Mouse (Mus musculus): ENCODE measurements around the gene Rora. TPM values are rescaled to one million over a fixed set of nuclear protein-coding genes. Genes with fewer than 3 reads are reported as not detected.

Rora gene
- polyA plus RNA-seq, 2 experiments: 4.5 to 10.1 TPM

DNA sequence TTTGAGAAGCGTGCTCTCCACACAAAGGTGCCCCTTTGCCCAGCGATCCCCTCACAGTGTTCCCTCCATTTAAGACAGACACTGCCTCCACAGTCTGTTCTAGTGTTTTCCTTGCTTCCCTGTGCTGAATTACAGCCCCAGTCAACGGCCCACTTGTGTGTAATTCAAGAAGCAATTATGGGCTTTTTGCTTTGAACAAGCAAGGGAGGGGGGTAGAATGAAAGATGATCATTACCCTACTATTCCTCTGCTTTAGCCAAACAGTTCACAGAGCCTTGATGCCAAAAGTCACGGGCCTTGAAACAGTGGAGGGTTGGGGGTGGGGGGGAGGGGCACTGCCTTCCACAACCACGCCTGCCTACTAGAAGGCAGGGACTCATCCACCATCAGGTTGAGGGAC is 152.2 kb downstream of the Rora start:
- WGBS: 35% methylated on average over 5 of the region's 5 CpGs
- H3K27ac ChIP-seq (replicated peaks; ENCODE audit: low read depth, low read length): no peak overlapping the region
- H3K36me3 ChIP-seq (ENCODE audit: control insufficient read depth, insufficient read depth, low read length): no peaks in the 10 kb centered on the region
- no peaks in the 10 kb centered on the region for H3K9me3 ChIP-seq (ENCODE audit: control insufficient read depth, low read length)
- peaks cover 2% of the 10 kb centered on the region; the same call in 1 of the 2 replicates for H3K4me1 ChIP-seq (ENCODE audit: control insufficient read depth, insufficient read depth, low read length)
- ATAC-seq (ENCODE audit: low FRiP score, low read depth) (no peak), DNase-seq (ENCODE audit: low spot score) (no peak)
- no peak overlapping the region for H3K4me3 ChIP-seq (replicated peaks; ENCODE audit: low read length)
- no peak overlapping the region for H3K4me2 ChIP-seq (replicated peaks; ENCODE audit: low read depth, low read length, severe bottlenecking)
- no peaks in the 10 kb centered on the region for H3K27me3 ChIP-seq (ENCODE audit: control insufficient read depth, insufficient read depth, low read length)
- no peak for TF ChIP-seq POLR2A (IDR thresholded peaks at IDR 0.05; ENCODE audit: borderline replicate concordance, extremely low read depth, insufficient read depth, insufficient read length)
- no peak overlapping the region for H3K9ac ChIP-seq (ENCODE audit: low read depth, low read length, severe bottlenecking)

DNA sequence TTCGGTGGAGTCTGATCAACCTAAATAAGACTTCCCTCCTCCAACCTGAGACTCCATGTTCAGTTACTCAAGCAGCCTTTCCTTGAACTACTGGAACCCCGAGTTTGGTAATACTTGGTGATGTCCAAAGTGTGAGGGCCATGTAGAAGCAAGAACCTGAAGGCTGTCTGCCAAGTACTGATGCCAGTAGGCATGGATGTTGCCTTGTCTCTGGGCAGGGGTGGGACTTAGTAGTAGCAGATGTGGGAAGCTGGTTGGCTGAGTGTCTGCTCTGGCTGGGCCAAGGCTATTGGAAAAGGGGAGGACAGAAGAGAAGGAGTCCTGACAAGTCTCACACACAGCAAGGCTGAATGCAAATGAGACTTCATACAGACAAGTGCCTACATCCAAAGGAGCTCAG is 154.1 kb downstream of the Rora start:
- no peak for ATAC-seq (ENCODE audit: low FRiP score, low read depth)
- Histone ChIP-seq H3K9ac (ENCODE audit: low read depth, low read length, severe bottlenecking) (no peak overlapping the region), H3K36me3 (ENCODE audit: control insufficient read depth, insufficient read depth, low read length) (no peaks in the 10 kb centered on the region), H3K4me1 (ENCODE audit: control insufficient read depth, insufficient read depth, low read length) (peaks cover 4% of the 10 kb centered on the region; the same call in 1 of the 2 replicates), H3K27ac (replicated peaks; ENCODE audit: low read depth, low read length) (no peak overlapping the region), H3K27me3 (ENCODE audit: control insufficient read depth, insufficient read depth, low read length) (no peaks in the 10 kb centered on the region), H3K4me3 (replicated peaks; ENCODE audit: low read length) (no peak overlapping the region), H3K9me3 (ENCODE audit: control insufficient read depth, low read length) (no peaks in the 10 kb centered on the region), H3K4me2 (replicated peaks; ENCODE audit: low read depth, low read length, severe bottlenecking) (no peak overlapping the region)
- DNase-seq (ENCODE audit: low spot score): no peak
- WGBS: 94% methylated on average over 2 of the region's 2 CpGs
- TF ChIP-seq POLR2A (IDR thresholded peaks at IDR 0.05; ENCODE audit: borderline replicate concordance, extremely low read depth, insufficient read depth, insufficient read length): no peak

DNA sequence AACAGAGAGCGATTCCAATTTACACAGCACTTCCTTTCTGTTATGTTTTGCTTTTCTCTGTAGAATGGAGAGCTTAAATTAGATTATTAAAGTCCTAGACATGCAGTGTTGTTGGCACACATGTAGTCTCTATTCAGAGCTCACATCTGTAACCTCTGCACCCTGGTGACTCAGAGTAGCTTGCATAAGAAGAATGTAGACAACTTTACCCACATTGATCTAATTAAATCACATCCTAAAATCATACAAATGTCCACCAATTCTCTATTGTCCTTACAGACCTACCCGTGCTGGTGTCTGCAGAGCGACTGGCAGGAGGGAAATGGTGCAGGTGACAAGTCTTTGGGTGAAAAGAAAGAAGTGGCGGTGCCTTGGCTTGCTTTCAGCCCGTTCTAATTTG is 155.9 kb downstream of the Rora start:
- 70% methylated on average over 5 of the region's 5 CpGs for WGBS
- Histone ChIP-seq H3K36me3 (ENCODE audit: control insufficient read depth, insufficient read depth, low read length) (no peaks in the 10 kb centered on the region), H3K9ac (ENCODE audit: low read depth, low read length, severe bottlenecking) (no peak overlapping the region), H3K4me2 (replicated peaks; ENCODE audit: low read depth, low read length, severe bottlenecking) (no peak overlapping the region), H3K9me3 (ENCODE audit: control insufficient read depth, low read length) (no peaks in the 10 kb centered on the region), H3K27ac (replicated peaks; ENCODE audit: low read depth, low read length) (no peak overlapping the region), H3K27me3 (ENCODE audit: control insufficient read depth, insufficient read depth, low read length) (no peaks in the 10 kb centered on the region), H3K4me1 (ENCODE audit: control insufficient read depth, insufficient read depth, low read length) (peaks cover 12% of the 10 kb centered on the region), H3K4me3 (replicated peaks; ENCODE audit: low read length) (no peak overlapping the region)
- TF ChIP-seq POLR2A (IDR thresholded peaks at IDR 0.05; ENCODE audit: borderline replicate concordance, extremely low read depth, insufficient read depth, insufficient read length): no peak
- DNase-seq (ENCODE audit: low spot score) (no peak), ATAC-seq (ENCODE audit: low FRiP score, low read depth) (no peak)

DNA sequence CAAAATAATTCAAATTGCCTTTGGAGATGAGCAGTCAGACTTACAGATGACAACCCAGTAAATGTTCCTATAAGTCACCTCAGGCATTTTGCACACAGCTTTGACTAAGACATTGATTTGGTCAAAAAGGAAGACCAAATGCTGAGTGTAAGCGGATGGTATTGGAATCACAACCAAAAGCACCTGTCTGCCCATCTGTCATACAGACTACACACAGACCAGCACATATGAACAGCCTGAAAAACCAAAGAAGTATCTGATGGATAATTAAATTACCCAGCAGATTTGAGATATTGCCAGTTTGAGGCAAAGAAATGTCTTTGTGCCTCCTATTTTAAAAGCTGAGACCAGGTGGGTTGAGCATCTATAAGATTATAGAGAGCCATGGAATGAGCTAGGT is 161.1 kb downstream of the Rora start:
- H3K36me3 ChIP-seq (ENCODE audit: control insufficient read depth, insufficient read depth, low read length): no peaks in the 10 kb centered on the region
- DNase-seq (ENCODE audit: low spot score) (no peak), ATAC-seq (ENCODE audit: low FRiP score, low read depth) (no peak)
- no peaks in the 10 kb centered on the region for H3K9me3 ChIP-seq (ENCODE audit: control insufficient read depth, low read length)
- no peak overlapping the region for H3K4me3 ChIP-seq (replicated peaks; ENCODE audit: low read length)
- no peaks in the 10 kb centered on the region for H3K27me3 ChIP-seq (ENCODE audit: control insufficient read depth, insufficient read depth, low read length)
- no peak overlapping the region for H3K9ac ChIP-seq (ENCODE audit: low read depth, low read length, severe bottlenecking)
- H3K4me2 ChIP-seq (replicated peaks; ENCODE audit: low read depth, low read length, severe bottlenecking): no peak overlapping the region
- peaks cover 10% of the 10 kb centered on the region for H3K4me1 ChIP-seq (ENCODE audit: control insufficient read depth, insufficient read depth, low read length)
- no peak for TF ChIP-seq POLR2A (IDR thresholded peaks at IDR 0.05; ENCODE audit: borderline replicate concordance, extremely low read depth, insufficient read depth, insufficient read length)
- 97% methylated on average over 1 of the region's 1 CpGs for WGBS
- H3K27ac ChIP-seq (replicated peaks; ENCODE audit: low read depth, low read length): no peak overlapping the region

DNA sequence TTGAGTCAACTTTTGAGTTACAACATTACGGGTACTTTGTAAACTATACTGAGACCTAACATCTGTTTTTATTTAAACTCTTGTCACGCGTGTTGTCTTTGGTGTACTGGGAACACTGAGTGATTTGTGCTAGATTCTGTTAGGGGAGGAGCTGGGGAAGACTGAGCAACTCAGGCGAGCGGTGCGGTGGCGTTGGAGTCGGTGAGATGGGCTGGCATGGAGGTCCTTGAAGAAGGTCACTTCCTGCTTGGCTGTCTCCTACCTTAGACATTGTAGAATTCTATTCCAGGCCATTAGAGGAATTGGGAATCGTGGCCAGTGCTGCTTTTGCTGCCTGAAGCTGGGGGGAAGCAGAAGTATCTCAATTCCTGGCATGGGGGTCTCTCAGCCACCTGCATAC is 162.3 kb downstream of the Rora start:
- H3K27me3 ChIP-seq (ENCODE audit: control insufficient read depth, insufficient read depth, low read length): no peaks in the 10 kb centered on the region
- peaks cover 10% of the 10 kb centered on the region for H3K4me1 ChIP-seq (ENCODE audit: control insufficient read depth, insufficient read depth, low read length)
- TF ChIP-seq POLR2A (IDR thresholded peaks at IDR 0.05; ENCODE audit: borderline replicate concordance, extremely low read depth, insufficient read depth, insufficient read length): no peak
- no peak overlapping the region for H3K4me3 ChIP-seq (replicated peaks; ENCODE audit: low read length)
- H3K4me2 ChIP-seq (replicated peaks; ENCODE audit: low read depth, low read length, severe bottlenecking): no peak overlapping the region
- no peaks in the 10 kb centered on the region for H3K9me3 ChIP-seq (ENCODE audit: control insufficient read depth, low read length)
- no peaks in the 10 kb centered on the region for H3K36me3 ChIP-seq (ENCODE audit: control insufficient read depth, insufficient read depth, low read length)
- no peak overlapping the region for H3K9ac ChIP-seq (ENCODE audit: low read depth, low read length, severe bottlenecking)
- no peak for DNase-seq (ENCODE audit: low spot score)
- H3K27ac ChIP-seq (replicated peaks; ENCODE audit: low read depth, low read length): no peak overlapping the region
- WGBS: 78% methylated on average over 9 of the region's 9 CpGs
- ATAC-seq (ENCODE audit: low FRiP score, low read depth): no peak

DNA sequence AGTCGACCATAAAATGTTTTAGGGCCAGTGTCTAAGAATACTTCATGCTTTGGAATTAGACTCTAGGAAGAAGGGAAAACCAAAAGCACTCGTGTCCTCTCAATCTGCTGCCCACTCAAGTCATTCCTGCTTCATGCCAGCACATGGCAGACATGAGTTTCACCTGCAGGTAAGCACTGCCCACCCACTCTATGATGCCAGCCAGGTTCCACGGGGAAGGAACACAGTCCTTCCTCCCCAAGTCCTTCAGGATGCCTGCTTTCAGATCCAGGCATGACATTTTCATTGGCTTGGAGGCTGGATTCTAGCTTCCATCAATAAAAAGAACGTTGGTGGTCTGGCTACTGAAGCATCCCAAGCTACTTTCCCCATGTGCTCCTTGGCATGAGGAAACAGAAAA is 166.4 kb downstream of the Rora start:
- Histone ChIP-seq H3K9ac (ENCODE audit: low read depth, low read length, severe bottlenecking) (no peak overlapping the region), H3K36me3 (ENCODE audit: control insufficient read depth, insufficient read depth, low read length) (no peaks in the 10 kb centered on the region), H3K27ac (replicated peaks; ENCODE audit: low read depth, low read length) (no peak overlapping the region), H3K4me3 (replicated peaks; ENCODE audit: low read length) (no peak overlapping the region), H3K9me3 (ENCODE audit: control insufficient read depth, low read length) (no peaks in the 10 kb centered on the region), H3K4me2 (replicated peaks; ENCODE audit: low read depth, low read length, severe bottlenecking) (no peak overlapping the region), H3K4me1 (ENCODE audit: control insufficient read depth, insufficient read depth, low read length) (no peaks in the 10 kb centered on the region), H3K27me3 (ENCODE audit: control insufficient read depth, insufficient read depth, low read length) (no peaks in the 10 kb centered on the region)
- TF ChIP-seq POLR2A (IDR thresholded peaks at IDR 0.05; ENCODE audit: borderline replicate concordance, extremely low read depth, insufficient read depth, insufficient read length): no peak
- no peak for DNase-seq (ENCODE audit: low spot score)
- WGBS: 75% methylated on average over 4 of the region's 4 CpGs
- ATAC-seq (ENCODE audit: low FRiP score, low read depth): no peak
